Mouse (Mus musculus) midbrain, postnatal 0 days (tissue): ENCODE results near the gene Vcan. TPM values are rescaled to one million over a fixed set of nuclear protein-coding genes. Genes with fewer than 3 reads are reported as not detected.

Experiments
- ATAC-seq: fragments of 200-750 bp; cut with Nextera tagmentation; 2 replicates; pipeline ENCODE4 v1.8.0; 2017; ENCODE audit warnings: moderate number of reproducible peaks, mild to moderate bottlenecking, moderate TSS enrichment, moderate library complexity; ENCODE audit not compliant: low FRiP score
- DNase-seq: peaks from one replicate; pipeline ENCODE4 v3.0.0-alpha.2; 2015; ENCODE audit warnings: low spot score
- H3K27ac ChIP-seq: fragments of 300-500 bp; sonication (generic); 2 replicates; pipeline ENCODE4 v1.5.1; 2014; ENCODE audit warnings: low read depth, mild to moderate bottlenecking, low read length, mixed read lengths
- H3K27me3 ChIP-seq: fragments of 300-500 bp; sonication (generic); 2 replicates; pipeline ENCODE4 v1.6.1; 2014; ENCODE audit warnings: low read length, control low read depth, mixed read lengths; ENCODE audit not compliant: insufficient read depth
- H3K36me3 ChIP-seq: fragments of 300-500 bp; sonication (generic); 2 replicates; pipeline ENCODE4 v1.6.1; 2014; ENCODE audit warnings: low read length, control low read depth, mixed read lengths; ENCODE audit not compliant: insufficient read depth
- H3K4me1 ChIP-seq: fragments of 300-500 bp; sonication (generic); 2 replicates; pipeline ENCODE4 v1.6.1; 2014; ENCODE audit warnings: mild to moderate bottlenecking, control low read depth, antibody characterized with exemption, low read length, mixed read lengths; ENCODE audit not compliant: insufficient read depth
- H3K4me2 ChIP-seq: fragments of 300-500 bp; sonication (generic); 2 replicates; pipeline ENCODE4 v1.6.1; 2014; ENCODE audit warnings: low read depth, mild to moderate bottlenecking, low read length, mixed read lengths; ENCODE audit not compliant: poor library complexity, severe bottlenecking
- H3K4me3 ChIP-seq: fragments of 300-500 bp; sonication (generic); 2 replicates; pipeline ENCODE4 v1.5.1; 2014; ENCODE audit warnings: low read depth, mild to moderate bottlenecking, low read length, moderate library complexity
- H3K9ac ChIP-seq: fragments of 300-500 bp; sonication (generic); replicated peaks from 2 replicates; pipeline ENCODE4 v1.6.1; 2014; ENCODE audit warnings: mild to moderate bottlenecking, low read length, moderate library complexity, mixed read lengths; ENCODE audit not compliant: poor library complexity, severe bottlenecking
- H3K9me3 ChIP-seq: fragments of 300-500 bp; sonication (generic); 2 replicates; pipeline ENCODE4 v1.6.1; 2016; ENCODE audit warnings: low read length, control low read depth
- CTCF ChIP-seq: IDR thresholded peaks from 2 replicates; pipeline ENCODE4 v1.5.1; 2016; ENCODE audit warnings: antibody characterized with exemption, mild to moderate bottlenecking
- WGBS: fragments of 180-500 bp; shearing (Covaris S2); extraction: QIAGEN DNeasy Blood & Tissue Kit; methylation state at CpG from one replicate; pipeline ENCODE4 v1.1.7; 2014; 5-methylcytosine and 5-hydroxymethylcytosine counted together
- polyA plus RNA-seq: library from polyadenylated mRNA; unstranded; fragments of >200 nt; fragmentation: Nextera tagmentation; extraction: Ambion mirVana; gene quantifications from 2 replicates; pipeline ENCODE4 v1.2.1, GENCODE M21; 2015
- total RNA-seq: library from RNA; depleted of rRNA; stranded (reverse); fragments of >200 nt; gene quantifications from 2 replicates; pipeline ENCODE4 v1.2.3, GENCODE M21; 2014

Gene Vcan
- total and polyA plus RNA-seq, 2 experiments from 2014 or later = 13.4 to 44.6 TPM

DNA sequence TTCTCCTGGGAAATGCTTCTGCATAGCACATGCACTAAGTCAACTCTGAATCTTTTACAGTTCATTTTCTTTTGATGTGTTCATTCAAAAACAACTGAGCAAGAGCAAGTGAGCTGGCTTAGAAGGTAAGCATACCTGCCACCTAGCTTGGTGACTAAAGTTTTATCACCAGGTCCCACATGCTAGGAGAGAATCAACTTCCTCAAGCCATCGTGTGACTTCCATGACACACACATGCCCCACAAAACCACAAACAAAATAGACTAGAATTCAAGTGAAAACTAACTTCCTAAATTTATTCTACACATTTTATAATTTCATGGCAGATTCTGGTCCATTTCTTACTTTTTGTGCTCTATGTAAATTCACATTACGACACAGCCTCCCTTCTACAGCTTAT lies 89.0 kb downstream of the Vcan start:
- TF ChIP-seq CTCF = no peak
- 83% methylated on average over 2 of the region's 2 CpGs for WGBS
- Histone ChIP-seq H3K4me2 (no peak overlapping the region), H3K27me3 (no peaks in the 10 kb centered on the region), H3K36me3 (no peaks in the 10 kb centered on the region), H3K4me1 (no peaks in the 10 kb centered on the region), H3K9me3 (no peaks in the 10 kb centered on the region), H3K9ac (no peak overlapping the region), H3K27ac (no peak overlapping the region), H3K4me3 (no peak overlapping the region)
- DNase-seq (no peak), ATAC-seq (no peak)

DNA sequence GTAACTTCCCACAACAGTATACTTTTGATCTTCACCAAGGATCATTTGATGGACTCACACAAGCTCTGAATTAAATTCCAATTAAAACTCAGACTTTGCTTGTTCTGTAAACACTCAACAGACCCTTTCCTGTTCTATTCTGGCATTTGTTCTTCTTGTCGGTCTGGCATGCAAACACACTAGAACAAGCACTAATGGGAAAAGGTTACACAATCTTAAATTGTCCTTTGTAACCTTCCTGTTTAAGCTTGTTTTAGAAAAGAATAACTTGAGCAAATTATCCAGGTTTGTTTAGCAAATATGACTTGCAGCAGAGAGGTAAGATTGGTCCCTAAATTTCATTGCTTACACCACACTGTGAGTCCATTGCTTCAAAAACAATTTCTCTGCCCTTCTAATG lies 89.5 kb downstream of the Vcan start:
- no peaks in the 10 kb centered on the region for H3K36me3 ChIP-seq
- H3K4me1 ChIP-seq = no peaks in the 10 kb centered on the region
- H3K4me3 ChIP-seq = no peak overlapping the region
- TF ChIP-seq CTCF = no peak
- H3K27ac ChIP-seq = no peak overlapping the region
- H3K9me3 ChIP-seq = no peaks in the 10 kb centered on the region
- ATAC-seq (no peak), DNase-seq (no peak)
- H3K27me3 ChIP-seq = no peaks in the 10 kb centered on the region
- H3K4me2 ChIP-seq = no peak overlapping the region
- H3K9ac ChIP-seq = no peak overlapping the region
- 62% methylated on average over 1 of the region's 1 CpGs for WGBS

DNA sequence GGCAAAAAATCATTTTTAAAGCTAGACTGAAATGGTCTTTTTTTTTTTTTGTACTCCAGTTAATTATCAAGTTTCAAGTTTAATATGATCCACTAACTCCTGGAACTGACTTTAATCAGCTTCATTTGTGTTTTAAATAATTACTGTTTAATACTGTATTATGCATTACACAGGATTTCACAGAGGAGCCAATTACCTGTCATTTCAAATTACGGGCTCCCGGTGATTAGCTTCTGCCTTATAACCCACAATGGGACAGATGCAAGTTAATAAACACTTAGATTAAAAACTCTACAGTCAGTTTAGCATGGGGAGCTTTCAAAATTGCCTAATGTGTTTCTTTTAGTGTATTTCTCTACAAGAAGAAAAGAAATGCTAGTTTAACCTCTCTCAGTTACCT lies 96.7 kb downstream of the Vcan start:
- Histone ChIP-seq H3K27me3 (no peaks in the 10 kb centered on the region), H3K4me2 (no peak overlapping the region), H3K36me3 (no peaks in the 10 kb centered on the region), H3K4me3 (no peak overlapping the region), H3K9me3 (no peaks in the 10 kb centered on the region), H3K4me1 (no peaks in the 10 kb centered on the region), H3K27ac (no peak overlapping the region), H3K9ac (no peak overlapping the region)
- WGBS = 73% methylated on average over 2 of the region's 2 CpGs
- TF ChIP-seq CTCF = no peak
- peak; percentile 23 for DNase-seq
- no peak for ATAC-seq

GRCm38 (mm10) chr13:89637012-89637411 lies 105.3 kb downstream of the Vcan start:
- no peak for ATAC-seq
- TF ChIP-seq CTCF = no peak
- Histone ChIP-seq H3K36me3 (no peaks in the 10 kb centered on the region), H3K4me3 (no peak overlapping the region), H3K27me3 (no peaks in the 10 kb centered on the region), H3K9ac (no peak overlapping the region), H3K27ac (no peak overlapping the region), H3K9me3 (no peaks in the 10 kb centered on the region), H3K4me1 (no peaks in the 10 kb centered on the region), H3K4me2 (no peak overlapping the region)
- no peak for DNase-seq
- WGBS = 77% methylated on average over 3 of the region's 3 CpGs

- WGBS = 28% methylated on average over 4 of the region's 4 CpGs
- Histone ChIP-seq H3K4me3 (no peak overlapping the region), H3K4me1 (no peaks in the 10 kb centered on the region), H3K4me2 (no peak overlapping the region), H3K9ac (no peak overlapping the region), H3K9me3 (no peaks in the 10 kb centered on the region), H3K27ac (no peak overlapping the region), H3K27me3 (no peaks in the 10 kb centered on the region), H3K36me3 (no peaks in the 10 kb centered on the region)
- ATAC-seq (0 out of 2 replicates have a peak, but pooled peaks have one; percentile 34), DNase-seq (peak; percentile 79)
- TF ChIP-seq CTCF = peak; percentile 87
Observed at GRCm38 (mm10) chr13:89634137-89634683, 108.1 kb downstream of the Vcan start.

- WGBS = 88% methylated on average over 3 of the region's 3 CpGs
- H3K4me3 ChIP-seq = no peak overlapping the region
- H3K9me3 ChIP-seq = no peaks in the 10 kb centered on the region
- H3K27me3 ChIP-seq = no peaks in the 10 kb centered on the region
- no peaks in the 10 kb centered on the region for H3K36me3 ChIP-seq
- no peak overlapping the region for H3K4me2 ChIP-seq
- no peaks in the 10 kb centered on the region for H3K4me1 ChIP-seq
- no peak overlapping the region for H3K9ac ChIP-seq
- ATAC-seq (no peak), DNase-seq (no peak)
- no peak for TF ChIP-seq CTCF
- H3K27ac ChIP-seq = no peak overlapping the region
Observed at GRCm38 (mm10) chr13:89619064-89619463, 123.2 kb downstream of the Vcan start.
